Mouse (Mus musculus): ENCODE data around the gene Gm9732.
"Not testable (repeated sequence)": the region's sequence is repeated elsewhere in the genome, so short reads cannot be mapped to it uniquely, and the experiment has no call there.

Gm9732 gene

DNA sequence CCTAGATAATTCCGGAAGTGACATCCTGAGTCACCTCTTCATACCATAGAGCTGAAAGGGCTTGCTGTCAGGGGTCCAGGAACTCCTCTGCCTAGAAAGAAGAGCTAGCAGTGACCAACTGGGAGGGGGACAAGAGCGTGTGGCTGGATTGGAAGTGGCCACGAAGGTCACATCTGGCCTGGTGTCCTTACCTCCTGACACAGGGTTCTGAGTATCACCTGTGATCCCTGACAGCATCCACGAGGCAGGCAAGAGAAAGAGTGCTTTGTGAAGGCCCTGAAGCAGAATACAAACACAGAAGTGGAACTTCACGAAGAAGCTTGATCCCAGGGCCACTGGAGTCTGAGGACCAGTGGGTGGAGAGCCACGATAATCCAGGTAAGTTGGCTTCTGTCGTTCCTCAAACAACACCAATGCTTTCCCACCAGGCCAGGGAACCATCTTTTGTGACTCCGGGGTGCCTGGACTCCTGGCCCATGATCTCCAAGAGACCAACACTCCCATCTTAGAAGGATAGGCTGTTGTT is at the start of gene Gm9732:
TSS of gene Gm9732 (plus strand) at position 51 of the 526 bp plus-strand sequence.
- DNase-seq (ENCODE audit: low read depth) = not testable (repeated sequence)

DNA sequence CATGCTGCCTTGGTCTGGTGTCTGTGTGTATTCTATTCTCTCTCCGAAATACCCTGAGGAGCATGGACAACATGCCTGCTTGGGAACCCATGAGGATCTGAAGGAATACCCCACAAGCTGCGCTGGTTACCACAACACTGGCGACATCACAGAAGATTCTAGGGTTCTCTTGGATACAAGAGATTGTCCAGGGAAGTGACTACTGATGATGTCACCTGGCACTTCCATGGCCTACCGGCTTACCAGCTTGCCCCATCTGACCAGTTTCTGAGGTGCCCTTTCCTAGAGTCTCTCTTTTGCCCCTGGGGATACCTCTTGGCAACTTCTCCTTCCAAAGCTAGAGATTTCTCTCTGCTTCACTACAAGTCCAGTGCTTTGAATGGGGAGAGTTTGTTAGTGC is 39.6 kb upstream of the Gm9732 start, which contains the start of gene Gm8122:
TSS of gene Gm8122 (minus strand) at position 101 of the 400 bp plus-strand sequence.
- not testable (repeated sequence) for DNase-seq (ENCODE audit: low read depth)

DNA sequence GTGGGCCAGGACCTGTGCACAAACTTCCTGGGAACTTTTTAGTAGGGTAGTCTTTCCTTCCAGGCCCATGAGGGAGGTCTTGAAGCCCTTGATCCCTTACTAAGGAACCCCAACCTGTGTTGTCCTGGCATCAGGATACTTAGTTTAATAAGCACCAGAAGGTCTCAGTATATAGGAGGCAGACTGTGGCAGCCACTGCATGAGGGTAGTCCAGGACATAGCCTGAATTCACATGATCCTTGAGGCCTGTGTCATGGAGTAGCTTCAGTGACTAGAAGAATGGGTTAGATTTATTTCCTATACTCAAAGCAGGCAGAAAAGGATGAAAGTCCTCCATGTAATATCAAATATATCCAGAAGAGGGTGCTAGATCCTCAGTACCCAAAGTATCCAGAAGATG is 37.1 kb upstream of the Gm9732 start:
- not testable (repeated sequence) for DNase-seq (ENCODE audit: low read depth)

DNA sequence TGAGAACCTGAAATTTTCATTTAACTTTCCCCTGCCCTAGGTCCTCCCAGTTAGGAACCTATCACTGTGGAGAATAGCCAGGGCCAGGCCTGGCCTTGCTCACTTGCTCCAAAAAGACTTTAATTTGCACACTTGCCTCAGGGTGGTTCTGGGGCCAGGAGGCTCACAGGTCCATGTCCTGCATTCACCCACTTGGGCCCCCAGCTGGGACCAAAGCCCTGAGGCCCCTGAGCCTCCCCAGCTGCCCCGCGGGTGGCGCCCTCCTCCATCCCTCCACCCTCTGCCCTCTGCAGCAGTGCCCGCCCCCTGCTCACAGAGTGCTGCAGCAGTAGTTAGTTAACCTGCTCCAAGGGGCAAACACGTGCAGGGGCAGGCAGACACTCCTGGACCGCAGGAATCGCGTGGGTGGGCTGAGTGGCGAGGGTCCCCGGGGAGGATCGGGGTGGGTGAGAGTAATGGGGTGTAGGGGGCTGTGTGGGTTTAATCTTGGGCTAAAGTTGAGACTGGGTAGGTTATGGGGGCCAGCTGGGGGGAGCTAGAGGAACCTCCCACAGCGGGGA is 25.1 kb upstream of the Gm9732 start:
- DNase-seq (ENCODE audit: low read depth) = not testable (repeated sequence)

DNA sequence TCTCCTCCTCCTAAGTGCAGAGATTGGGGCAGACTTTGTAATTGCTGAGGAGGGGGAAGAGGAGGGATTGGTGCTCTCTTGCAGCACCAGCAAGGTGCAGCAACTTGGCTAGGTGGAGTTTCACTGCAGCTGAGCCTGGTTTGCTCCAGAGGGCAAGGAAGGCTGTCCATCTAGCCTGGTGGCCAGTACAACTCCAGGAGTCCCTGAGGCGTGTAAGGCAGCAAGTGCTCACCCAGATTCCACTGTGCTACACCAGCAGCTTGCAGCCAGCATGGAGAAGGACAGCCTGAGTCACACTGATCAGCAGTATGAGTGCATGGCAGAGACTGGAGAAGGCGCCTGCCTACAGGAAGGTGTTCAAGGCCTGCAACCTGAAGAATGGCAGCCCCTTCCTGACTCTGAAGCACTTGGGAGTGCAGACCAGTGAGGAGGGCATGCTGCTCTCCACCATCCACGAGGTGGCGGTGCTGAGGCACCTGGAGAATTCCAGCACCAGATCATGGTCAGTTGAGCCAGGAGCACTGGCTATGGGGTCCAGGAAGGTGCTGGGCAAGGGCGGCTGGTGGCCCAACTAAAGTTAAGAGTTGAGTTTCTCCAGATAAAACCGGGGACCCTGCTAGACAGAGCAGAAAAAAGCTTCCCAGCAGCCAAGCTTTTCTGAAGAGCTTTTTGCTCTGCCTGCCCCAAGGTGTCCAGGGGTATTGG is 24.1 kb upstream of the Gm9732 start:
- DNase-seq (ENCODE audit: low read depth) = not testable (repeated sequence)

DNA sequence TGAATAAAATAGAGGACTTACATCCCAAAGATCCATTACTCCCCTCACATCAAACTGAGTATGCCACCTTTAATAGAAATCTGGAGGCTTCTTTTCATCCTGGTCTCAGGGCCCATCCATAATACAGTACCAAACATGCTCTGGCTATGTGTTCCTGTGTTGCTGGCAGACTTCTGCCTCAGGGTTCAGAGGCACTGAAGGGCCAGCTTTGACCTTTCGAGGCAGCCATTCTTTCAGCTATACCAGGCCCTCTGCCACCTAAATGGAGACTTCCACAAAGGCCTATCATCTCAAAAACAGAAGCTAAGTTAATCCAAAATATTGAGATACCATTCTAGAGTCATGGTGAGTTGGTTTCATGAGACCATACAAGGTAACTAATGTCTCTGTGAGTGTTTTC is 18.3 kb upstream of the Gm9732 start:
- not testable (repeated sequence) for DNase-seq (ENCODE audit: low read depth)

DNA sequence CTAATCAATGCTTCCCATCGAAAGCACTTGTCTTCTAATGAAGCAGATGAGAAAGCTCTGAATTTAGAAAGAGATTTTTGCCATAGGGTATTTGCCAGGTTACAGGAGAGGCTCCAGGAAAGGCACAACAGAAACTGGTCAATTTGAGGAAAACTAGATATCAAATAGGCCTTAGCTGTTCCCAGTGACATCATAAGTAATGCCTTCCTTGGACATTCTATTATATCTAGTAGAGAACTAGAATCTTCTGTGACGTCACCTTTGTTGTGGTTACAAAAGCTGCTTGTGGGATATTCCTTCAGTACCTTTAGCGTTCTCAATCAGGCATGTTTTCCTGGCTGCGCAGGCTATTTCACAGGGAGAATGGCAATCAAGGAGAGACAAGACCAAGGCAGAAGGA is 16.5 kb upstream of the Gm9732 start, which contains the start of gene Gm8126:
TSS of gene Gm8126 (plus strand) at position 301 of the 400 bp plus-strand sequence.
- not testable (repeated sequence) for DNase-seq (ENCODE audit: low read depth)

DNA sequence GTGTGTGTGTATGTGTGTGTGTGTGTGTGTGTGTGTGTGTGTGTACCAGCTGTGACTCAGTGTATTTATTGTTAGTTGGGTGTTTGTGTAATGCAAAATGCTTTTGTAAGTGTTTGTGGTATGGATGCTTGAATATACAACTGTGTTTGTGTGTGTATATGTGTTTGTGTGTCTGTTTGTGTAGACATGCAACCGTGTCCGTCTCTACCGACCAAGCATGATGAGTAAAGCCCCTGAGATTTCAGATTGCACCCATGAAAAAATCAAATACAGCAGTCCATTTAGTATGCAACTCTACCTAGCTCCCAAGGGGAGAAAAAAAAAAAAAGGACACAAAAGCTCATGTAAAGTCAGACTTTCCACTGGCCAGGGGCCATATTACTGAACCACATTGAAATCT is 11.4 kb upstream of the Gm9732 start:
- not testable (repeated sequence) for DNase-seq (ENCODE audit: low read depth)

DNA sequence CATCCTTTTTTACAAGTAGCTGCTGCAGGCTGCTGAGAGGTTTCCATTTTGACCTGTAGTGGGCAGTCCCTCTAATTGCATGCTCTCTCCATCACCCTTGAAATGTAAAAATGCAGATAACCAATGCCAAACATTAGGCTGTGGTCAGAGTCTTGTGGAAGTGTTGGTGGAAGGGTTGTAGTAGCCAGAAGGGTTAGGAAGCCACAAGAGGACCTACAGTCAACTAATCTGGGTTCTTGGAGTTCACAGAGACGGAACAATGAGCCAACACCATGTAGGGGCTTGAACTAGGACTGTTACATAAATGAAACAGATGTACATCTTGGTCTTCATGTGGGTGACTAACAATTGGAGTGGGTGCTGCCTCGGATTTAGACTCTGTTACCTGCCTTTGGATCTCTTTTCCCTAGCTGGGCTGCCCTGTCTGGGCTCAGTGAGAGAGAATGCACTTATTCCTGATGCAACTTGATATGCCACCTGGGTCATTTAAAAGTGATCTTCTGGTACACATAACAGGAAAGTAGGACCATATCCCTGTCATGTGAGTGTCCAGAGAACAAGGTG is 6.2 kb upstream of the Gm9732 start:
- DNase-seq (ENCODE audit: low read depth) = not testable (repeated sequence)

DNA sequence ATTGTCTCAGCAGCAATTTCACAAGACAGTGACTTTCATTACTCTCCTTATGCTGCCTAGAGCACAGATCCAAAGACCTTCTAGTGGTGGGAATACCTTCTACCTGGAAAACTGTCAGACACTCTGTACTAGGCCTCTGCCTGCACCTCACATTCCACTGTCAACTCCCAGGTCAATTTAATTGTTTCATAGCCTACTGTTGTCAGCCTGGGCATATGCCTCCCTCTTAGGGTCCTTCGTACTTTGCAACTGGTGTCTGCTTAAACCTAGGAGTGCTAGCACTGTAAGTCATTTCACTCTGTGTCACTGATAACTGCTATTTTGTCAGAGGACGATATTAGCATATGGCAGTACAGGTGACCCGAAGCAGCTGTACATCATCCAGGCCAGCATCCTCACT is 5.6 kb upstream of the Gm9732 start:
- not testable (repeated sequence) for DNase-seq (ENCODE audit: low read depth)

DNA sequence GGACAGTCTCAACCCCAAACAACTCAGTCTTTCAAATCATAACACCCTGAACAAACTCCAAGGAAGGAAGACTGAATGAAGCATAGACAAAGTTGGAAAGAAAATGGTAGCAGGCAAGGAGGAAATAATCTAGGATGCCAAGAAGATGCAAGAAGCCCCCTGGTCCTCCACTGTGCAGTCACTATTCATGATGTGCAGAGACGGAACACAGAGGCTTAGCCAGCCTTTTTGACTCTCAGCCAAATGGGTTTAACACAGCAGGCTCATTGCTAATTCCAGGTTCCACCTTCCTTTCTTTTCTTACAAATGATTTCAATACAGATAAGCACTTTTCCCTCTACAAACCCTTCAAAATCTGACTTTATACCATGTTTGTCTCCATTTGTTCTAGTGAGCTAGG is 1.7 kb upstream of the Gm9732 start:
- DNase-seq (ENCODE audit: low read depth) = not testable (repeated sequence)

DNA sequence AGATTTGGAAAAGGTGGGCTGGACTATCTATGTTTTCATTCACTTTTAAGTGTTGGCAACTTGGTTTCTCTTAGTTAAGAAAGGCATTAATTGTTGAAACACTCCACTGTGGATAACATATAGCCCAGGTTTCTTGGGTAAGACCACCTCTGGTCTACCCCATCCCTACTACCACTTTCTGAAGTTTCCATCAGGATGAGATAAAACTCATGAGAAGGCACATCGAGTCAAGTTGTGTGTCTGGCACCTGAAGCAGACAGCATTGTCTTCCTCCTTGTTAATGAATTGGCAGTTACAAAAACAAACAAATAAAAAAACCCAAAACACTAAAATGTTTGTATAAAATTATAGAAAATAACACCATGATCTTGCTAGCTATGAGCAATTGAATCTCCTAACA is 916 bp downstream of the Gm9732 start:
- DNase-seq (ENCODE audit: low read depth) = not testable (repeated sequence)

DNA sequence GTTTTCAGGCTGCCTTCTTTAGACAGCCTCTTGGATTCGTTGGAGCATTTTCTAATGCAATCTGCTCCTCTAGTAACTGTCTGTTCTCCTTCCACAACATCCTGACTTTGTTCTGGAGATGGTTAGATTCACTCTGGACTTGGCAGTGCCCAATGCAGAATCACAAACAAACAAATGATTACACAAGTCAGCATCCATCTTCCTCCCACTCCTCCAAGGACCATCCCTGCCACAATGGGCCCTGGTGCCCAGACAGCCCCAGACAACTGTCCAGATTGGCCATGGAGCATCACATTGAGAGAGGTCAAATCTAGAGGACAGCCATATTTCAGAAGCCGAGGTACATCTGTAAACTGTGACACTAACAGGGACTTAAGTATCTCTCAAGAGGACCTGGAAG is 2.6 kb downstream of the Gm9732 start:
- DNase-seq (ENCODE audit: low read depth) = not testable (repeated sequence)

DNA sequence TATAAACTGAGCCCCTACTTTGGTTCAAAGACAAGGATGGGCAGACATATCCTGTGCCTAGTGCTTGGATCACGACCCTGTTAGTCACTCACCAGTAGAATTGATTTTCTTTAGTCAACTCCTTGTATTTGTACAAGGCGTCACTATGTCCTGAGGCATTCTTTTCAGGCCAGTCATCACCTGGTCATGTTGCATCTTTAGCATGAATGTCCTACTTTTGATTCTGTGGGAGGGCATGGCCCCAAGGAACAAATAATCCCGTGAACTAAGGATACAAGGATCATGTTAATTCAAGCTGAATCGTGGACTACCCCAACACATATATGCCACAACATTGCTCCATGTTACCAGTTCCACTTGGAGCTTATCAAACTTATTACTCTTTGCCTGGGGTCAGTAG is 3.3 kb downstream of the Gm9732 start:
- not testable (repeated sequence) for DNase-seq (ENCODE audit: low read depth)

DNA sequence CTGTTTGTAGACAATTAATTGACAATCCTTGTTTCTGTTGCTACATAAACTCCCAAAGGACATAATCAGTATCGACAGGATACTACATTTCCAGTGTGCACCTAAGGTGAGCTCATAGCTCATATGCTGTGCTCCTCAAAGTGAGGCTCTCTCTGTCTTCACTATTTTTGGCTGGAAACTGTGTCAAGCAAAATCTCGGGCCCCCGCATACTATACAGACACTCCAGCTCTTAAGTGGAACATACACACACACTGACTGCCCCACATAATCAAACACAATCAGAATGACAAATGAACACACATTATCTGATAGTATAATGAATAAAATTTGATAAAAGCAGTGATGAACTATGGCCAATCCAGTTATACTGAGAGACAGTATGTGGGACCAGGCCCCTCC is 3.8 kb downstream of the Gm9732 start:
- not testable (repeated sequence) for DNase-seq (ENCODE audit: low read depth)

DNA sequence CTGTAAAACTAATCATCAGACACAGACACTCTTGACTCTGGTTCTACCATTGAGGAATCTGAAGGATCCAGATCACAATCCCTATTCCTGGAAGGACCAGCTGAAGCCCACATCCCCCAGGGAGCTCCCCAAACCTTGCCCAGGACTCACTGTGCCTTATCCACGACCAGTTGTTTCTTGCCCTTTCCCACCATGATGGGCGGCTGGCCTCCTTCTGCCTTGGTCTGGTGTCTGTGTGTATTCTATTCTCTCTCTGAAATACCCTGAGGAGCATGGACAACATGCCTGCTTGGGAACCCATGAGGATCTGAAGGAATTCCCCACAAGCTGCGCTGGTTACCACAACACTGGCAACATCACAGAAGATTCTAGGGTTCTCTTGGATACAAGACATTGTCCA is 18.7 kb downstream of the Gm9732 start, which contains the start of gene Gm8127:
TSS of gene Gm8127 (minus strand) at position 330 of the 400 bp plus-strand sequence.
- DNase-seq (ENCODE audit: low read depth) = not testable (repeated sequence)

DNA sequence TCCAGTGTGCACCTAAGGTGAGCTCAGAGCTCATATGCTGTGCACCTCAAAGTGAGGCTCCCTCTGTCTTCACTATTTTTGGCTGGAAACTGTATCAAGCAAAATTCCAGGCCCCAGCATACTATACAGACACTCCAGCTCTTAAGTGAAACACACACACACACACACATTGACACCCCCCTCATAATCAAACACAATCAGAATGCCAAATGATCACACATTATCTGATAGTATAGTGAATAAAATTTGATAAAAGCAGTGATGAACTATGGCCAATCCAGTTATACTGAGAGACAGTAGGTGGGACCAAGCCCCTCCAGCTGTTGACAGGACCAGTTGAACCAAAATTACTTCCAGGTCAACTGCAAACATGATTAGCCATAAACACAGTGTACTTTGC is 44.7 kb downstream of the Gm9732 start:
- not testable (repeated sequence) for DNase-seq (ENCODE audit: low read depth)

DNA sequence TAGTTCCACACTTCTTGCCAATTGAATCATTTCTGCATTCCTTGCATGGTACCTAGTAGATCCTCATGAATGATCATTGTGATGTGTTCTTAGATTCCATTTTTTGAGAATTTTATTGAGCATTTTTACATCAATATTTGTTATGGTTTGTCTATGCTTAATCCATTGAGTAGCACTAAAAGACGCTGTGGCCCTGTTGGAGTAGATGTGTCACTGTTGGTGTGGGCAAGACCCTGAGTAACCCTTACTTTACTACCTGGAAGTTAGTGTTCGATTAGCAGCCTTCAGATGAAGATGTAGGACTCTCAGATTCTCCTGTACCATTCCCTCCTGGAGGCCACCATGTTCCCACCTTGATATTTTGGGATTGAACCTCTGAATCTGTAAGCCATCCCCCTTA is 53.8 kb downstream of the Gm9732 start:
- not testable (repeated sequence) for DNase-seq (ENCODE audit: low read depth)

DNA sequence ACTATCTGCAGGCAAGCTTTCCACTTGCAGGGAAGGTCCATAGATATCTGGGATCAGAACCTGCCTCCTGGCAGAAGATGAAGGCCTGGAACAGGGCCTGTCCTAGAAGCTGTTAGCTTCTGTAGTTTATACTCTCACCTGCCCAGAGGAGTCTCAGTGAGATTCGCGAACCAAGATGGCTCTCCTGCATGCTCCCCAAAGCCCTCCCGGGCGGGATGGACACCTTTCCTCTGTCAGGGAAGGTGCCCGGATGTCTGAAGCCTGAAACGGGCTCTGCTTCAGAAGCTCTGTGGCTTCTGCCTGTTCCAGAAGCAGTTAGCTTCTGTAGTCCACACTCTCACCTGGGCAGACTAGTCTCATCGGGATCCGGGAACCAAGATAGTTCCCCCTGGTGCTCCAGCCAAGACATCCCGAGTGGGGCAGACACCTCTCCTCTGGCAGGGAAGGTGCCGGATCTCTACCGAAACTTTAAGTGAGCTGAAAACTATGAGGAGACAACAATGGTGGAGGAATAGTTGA is 56.6 kb downstream of the Gm9732 start:
- not testable (repeated sequence) for DNase-seq (ENCODE audit: low read depth)

DNA sequence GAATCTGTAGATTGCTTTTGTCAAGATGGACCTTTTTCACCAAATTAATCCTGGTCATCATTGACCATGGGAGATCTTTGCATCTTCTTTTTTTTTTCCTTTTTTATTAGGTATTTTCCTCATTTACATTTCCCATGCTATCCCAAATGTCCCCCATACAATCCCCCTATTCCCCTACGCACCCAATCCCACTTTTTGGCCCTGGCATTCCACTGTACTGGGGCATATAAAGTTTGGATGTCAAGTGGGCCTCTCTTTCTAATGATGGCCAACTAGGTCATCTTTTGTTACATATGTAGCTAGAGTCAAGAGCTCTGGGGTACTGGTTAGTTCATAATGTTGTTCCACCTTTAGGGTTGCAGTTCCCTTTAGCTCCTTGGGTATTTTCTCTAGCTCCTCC is 62.8 kb downstream of the Gm9732 start:
- DNase-seq (ENCODE audit: low read depth) = not testable (repeated sequence)

DNA sequence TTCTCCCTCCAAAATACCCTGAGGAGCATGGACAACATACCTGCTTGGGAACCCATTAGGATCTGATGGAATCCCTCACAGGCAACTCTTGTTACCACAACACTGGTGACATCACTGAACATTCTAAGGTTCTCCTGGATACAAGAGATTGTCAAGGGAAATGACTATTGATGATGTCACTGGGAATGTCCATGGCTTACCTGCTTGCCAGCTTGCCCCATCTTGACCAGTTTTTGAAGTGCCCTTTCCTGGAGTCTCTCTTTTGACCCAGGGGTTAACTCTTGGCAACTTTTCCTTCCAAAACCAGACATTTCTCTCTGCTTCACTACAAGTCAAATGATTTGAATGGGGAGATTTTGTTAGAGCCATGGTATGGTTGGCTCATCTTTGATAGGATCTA is 72.9 kb downstream of the Gm9732 start, which contains the start of gene 1700001F09Rik:
TSS of gene 1700001F09Rik (minus strand) at position 101 of the 400 bp plus-strand sequence.
- DNase-seq (ENCODE audit: low read depth) = not testable (repeated sequence)

DNA sequence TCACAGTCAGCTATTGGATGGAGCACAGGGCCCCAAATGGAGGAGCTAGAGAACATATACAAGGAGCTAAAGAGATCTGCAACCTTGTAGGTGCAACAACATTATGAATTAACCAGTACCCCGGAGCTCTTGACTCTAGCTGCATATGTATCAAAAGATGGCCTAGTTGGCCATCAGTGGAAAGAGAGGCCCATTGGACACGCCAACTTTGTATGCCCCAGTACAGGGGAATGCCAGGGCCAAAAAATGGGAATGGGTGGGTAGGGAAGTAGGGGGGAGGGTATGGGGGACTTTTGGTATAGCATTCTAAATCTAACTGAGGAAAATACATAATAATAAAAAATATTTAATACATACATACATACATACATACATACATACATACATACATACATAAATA is 78.1 kb downstream of the Gm9732 start:
- DNase-seq (ENCODE audit: low read depth) = not testable (repeated sequence)
